Mouse (Mus musculus): ENCODE measurements around the gene Mcm2. TPM values are rescaled to one million over a fixed set of nuclear protein-coding genes. Genes with fewer than 3 reads are reported as not detected.

Mcm2 gene
- total and polyA plus RNA-seq, 3 experiments, result 130 to 148 (median 148) TPM

DNA sequence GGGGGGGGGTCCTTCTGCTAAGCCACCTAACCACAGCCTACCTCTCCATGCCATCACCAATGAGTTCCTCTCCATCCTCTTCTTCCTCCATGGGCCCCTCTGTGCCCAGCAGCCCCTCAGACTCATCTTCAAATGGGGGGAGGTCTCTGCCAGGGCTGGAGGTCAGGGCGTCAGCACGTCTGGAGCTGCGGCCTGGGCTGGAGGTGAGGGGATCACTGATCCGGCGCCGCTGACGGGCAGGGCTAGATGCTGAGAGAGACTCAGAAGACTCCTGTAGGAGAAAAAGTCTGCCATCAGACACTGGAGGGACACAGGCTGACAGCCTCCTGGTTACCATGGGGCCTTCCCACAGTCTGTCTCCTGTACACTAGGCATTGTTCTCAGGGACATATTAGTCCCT lies 1.3 kb downstream of the Mcm2 start (continued):
- no peak for TF ChIP-seq UBTF (IDR thresholded peaks at IDR 0.05; ENCODE audit: low read depth, low read length)

DNA sequence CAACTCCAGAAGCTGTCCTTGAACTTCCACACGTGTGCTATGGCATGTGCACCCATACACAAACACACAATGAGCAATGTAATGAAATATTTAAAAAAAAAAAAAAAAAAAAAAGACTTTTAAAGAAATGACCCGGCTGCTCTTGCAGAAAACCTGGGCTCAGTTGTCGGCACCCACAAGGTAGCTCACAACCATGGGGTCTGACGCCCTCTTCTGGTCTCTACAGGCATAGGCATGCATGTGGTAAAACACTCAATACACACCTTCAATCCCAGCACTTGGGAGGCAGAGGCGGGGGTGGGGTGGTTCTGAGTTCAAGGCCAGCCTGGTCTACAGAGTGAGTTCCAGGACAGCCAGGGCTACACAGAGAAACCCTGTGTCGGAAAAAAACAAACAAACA lies 2.6 kb downstream of the Mcm2 start:
- peak; percentile 44 for DNase-seq (ENCODE audit: extremely low read depth)
- no peaks in the 10 kb centered on the region for H3K27me3 ChIP-seq (replicated peaks)
- H3K9ac ChIP-seq (ENCODE audit: insufficient read depth, low read depth), result no peak overlapping the region
- dilution Hi-C loops (cut with MboI; ENCODE audit: extremely low pct_ligation_motif_present, extremely low pct_unique_long_range_greater_than_20kb, low sequenced_read_pairs), result no loop called here
- in situ Hi-C loops (cut with MboI; ENCODE audit: low pct_ligation_motif_present, low pct_unique_long_range_greater_than_20kb, low sequenced_read_pairs), result loop anchor here (25.0 kb wide), 1 partner anchor 784 kb away; no protein-coding TSS in a partner anchor
- no peak overlapping the region for H3K4me2 ChIP-seq (ENCODE audit: insufficient read depth, low read depth, poor library complexity, severe bottlenecking)
- no peak overlapping the region for H3K27ac ChIP-seq (ENCODE audit: insufficient read depth, low read depth)
- H3K4me1 ChIP-seq (ENCODE audit: control insufficient read depth in 1 of 2, insufficient read depth in 2 of 2), result peaks cover 6 to 38% of the 10 kb centered on the region in 2 experiments
- H3K36me3 ChIP-seq (replicated peaks in 1 of 2; ENCODE audit: control insufficient read depth in 1 of 2, insufficient read depth in 1 of 2, low read length in 1 of 2), result peaks cover 46 to 62% of the 10 kb centered on the region in 2 experiments
- TF ChIP-seq CTCF (conservative IDR thresholded peaks at IDR 0.05 in 1 of 2, IDR thresholded peaks at IDR 0.05 in 1 of 2; ENCODE audit: low read depth in 2 of 2, low read length in 2 of 2), result peak in 1 of 2 experiments; percentile 35; a peak in 2 of 4 replicates
- no peak for TF ChIP-seq IRF4 (IDR thresholded peaks at IDR 0.05; ENCODE audit: low read depth, low read length)
- no peak overlapping the region for H3K4me3 ChIP-seq (replicated peaks in 1 of 3; ENCODE audit: low read depth in 2 of 3, low read length in 2 of 3, poor library complexity in 1 of 3)
- no peaks in the 10 kb centered on the region for H3K9me3 ChIP-seq (replicated peaks; ENCODE audit: low read length)
- peaks cover 43% of the 10 kb centered on the region for H3K79me2 ChIP-seq (replicated peaks; ENCODE audit: control insufficient read depth, extremely low read depth, insufficient read depth, poor library complexity, severe bottlenecking)

DNA sequence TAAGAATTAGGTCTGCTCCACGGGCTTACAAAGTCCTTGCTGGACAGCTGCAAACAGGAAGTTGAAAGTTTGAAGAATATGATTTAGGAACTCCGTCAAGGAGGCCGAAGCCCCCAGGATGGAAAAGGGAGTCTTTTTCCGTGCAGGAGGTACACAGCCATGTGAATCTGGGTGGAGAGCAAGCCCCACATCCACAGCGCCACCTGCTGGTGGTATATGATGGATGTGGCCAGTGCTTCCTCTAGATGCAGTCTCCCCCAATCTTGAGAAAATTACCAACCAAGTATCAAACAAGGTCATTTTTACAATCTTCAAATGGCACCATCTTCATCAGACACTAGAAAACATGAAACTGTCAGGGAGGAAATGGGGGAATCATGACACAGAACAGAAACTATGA lies 5.0 kb downstream of the Mcm2 start:
- H3K36me3 ChIP-seq (replicated peaks in 1 of 2; ENCODE audit: control insufficient read depth in 1 of 2, insufficient read depth in 1 of 2, low read length in 1 of 2), result peaks cover 70 to 86% of the 10 kb centered on the region in 2 experiments
- in situ Hi-C loops (cut with MboI; ENCODE audit: low pct_ligation_motif_present, low pct_unique_long_range_greater_than_20kb, low sequenced_read_pairs), result loop anchor here (5.0 to 25.0 kb wide), 2 partner anchors 36 to 781 kb away; no protein-coding TSS in a partner anchor
- TF ChIP-seq SMC3 (IDR thresholded peaks at IDR 0.05; ENCODE audit: low read depth, low read length) (peak; percentile 45), RAD21 (IDR thresholded peaks at IDR 0.05; ENCODE audit: low read depth, low read length) (peak; percentile 34), CTCF (conservative IDR thresholded peaks at IDR 0.05 in 1 of 2, IDR thresholded peaks at IDR 0.05 in 1 of 2; ENCODE audit: low read depth in 2 of 2, low read length in 2 of 2) (peak; percentile 77 to 81), MAX (IDR thresholded peaks at IDR 0.05; ENCODE audit: low read length) (0 out of 2 replicates have a peak, but pooled peaks have one; percentile 12), NELFE (IDR thresholded peaks at IDR 0.05; ENCODE audit: low read depth, low read length) (no peak)

DNA sequence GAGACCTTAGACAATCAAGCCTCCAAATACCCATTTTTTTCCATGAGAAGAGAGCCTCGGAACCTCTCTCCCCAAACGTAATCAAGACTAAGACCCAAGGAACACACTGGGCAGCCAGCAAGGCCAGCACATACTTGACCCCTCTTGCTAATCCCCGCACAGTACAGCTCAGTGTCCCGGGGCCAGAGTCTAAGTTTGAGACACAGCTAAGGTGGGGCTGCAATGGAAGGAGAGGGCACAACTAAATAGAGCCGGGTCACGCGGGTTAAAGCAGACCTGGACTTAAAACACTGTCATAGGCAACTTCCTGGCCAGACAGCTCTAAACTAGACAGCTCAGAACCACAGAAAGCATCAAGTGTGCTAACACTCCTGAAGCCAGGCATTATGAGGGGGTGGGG lies 7.7 kb downstream of the Mcm2 start:
- Histone ChIP-seq H3K9me3 (replicated peaks; ENCODE audit: low read length) (no peaks in the 10 kb centered on the region), H3K79me2 (replicated peaks; ENCODE audit: control insufficient read depth, extremely low read depth, insufficient read depth, poor library complexity, severe bottlenecking) (peaks cover 20% of the 10 kb centered on the region), H3K27ac (ENCODE audit: insufficient read depth, low read depth) (no peak overlapping the region), H3K4me3 (replicated peaks in 1 of 3; ENCODE audit: low read depth in 2 of 3, low read length in 2 of 3, poor library complexity in 1 of 3) (no peak overlapping the region), H3K36me3 (replicated peaks in 1 of 2; ENCODE audit: control insufficient read depth in 1 of 2, insufficient read depth in 1 of 2, low read length in 1 of 2) (peaks cover 89 to 99% of the 10 kb centered on the region in 2 experiments), H3K27me3 (replicated peaks) (no peaks in the 10 kb centered on the region), H3K4me2 (ENCODE audit: insufficient read depth, low read depth, poor library complexity, severe bottlenecking) (no peak overlapping the region), H3K9ac (ENCODE audit: insufficient read depth, low read depth) (no peak overlapping the region), H3K4me1 (ENCODE audit: control insufficient read depth in 1 of 2, insufficient read depth in 2 of 2) (peaks cover 3 to 44% of the 10 kb centered on the region in 2 experiments)
- dilution Hi-C loops (cut with MboI; ENCODE audit: extremely low pct_ligation_motif_present, extremely low pct_unique_long_range_greater_than_20kb, low sequenced_read_pairs), result no loop called here
- no peak for DNase-seq (ENCODE audit: extremely low read depth)
- in situ Hi-C loops (cut with MboI; ENCODE audit: low pct_ligation_motif_present, low pct_unique_long_range_greater_than_20kb, low sequenced_read_pairs), result loop anchor here (5.0 to 25.0 kb wide), 2 partner anchors 34 to 779 kb away; no protein-coding TSS in a partner anchor
- no peak for TF ChIP-seq ZNF384 (IDR thresholded peaks at IDR 0.05; ENCODE audit: low read depth, low read length)
- TF ChIP-seq GABPA (IDR thresholded peaks at IDR 0.05; ENCODE audit: insufficient replicate concordance, low read depth, low read length), result no peak
- TF ChIP-seq JUN (IDR thresholded peaks at IDR 0.05; ENCODE audit: insufficient read depth, low read depth, low read length), result no peak
- TF ChIP-seq SMC3 (IDR thresholded peaks at IDR 0.05; ENCODE audit: low read depth, low read length), result no peak
- no peak for TF ChIP-seq IRF4 (IDR thresholded peaks at IDR 0.05; ENCODE audit: low read depth, low read length)
- TF ChIP-seq ZKSCAN1 (IDR thresholded peaks at IDR 0.05; ENCODE audit: borderline replicate concordance, low read depth, low read length), result no peak
- no peak for TF ChIP-seq USF1 (IDR thresholded peaks at IDR 0.05; ENCODE audit: low read depth, low read length)
- no peak for TF ChIP-seq RAD21 (IDR thresholded peaks at IDR 0.05; ENCODE audit: low read depth, low read length)
- no peak for TF ChIP-seq UBTF (IDR thresholded peaks at IDR 0.05; ENCODE audit: low read depth, low read length)
- no peak for TF ChIP-seq BHLHE40 (IDR thresholded peaks at IDR 0.05; ENCODE audit: low read depth, low read length)
- TF ChIP-seq CHD1 (IDR thresholded peaks at IDR 0.05; ENCODE audit: low read depth, low read length), result no peak
- no peak for TF ChIP-seq MAFK (IDR thresholded peaks at IDR 0.05; ENCODE audit: insufficient replicate concordance, low read length)

More for the DNA sequence above, 5.0 kb downstream of the Mcm2 start:
- DNase-seq (ENCODE audit: extremely low read depth), result peak; percentile 72
- peaks cover 43% of the 10 kb centered on the region for H3K79me2 ChIP-seq (replicated peaks; ENCODE audit: control insufficient read depth, extremely low read depth, insufficient read depth, poor library complexity, severe bottlenecking)
- H3K4me2 ChIP-seq (ENCODE audit: insufficient read depth, low read depth, poor library complexity, severe bottlenecking), result no peak overlapping the region
- H3K4me3 ChIP-seq (replicated peaks in 1 of 3; ENCODE audit: low read depth in 2 of 3, low read length in 2 of 3, poor library complexity in 1 of 3), result no peak overlapping the region
- no peak overlapping the region for H3K27ac ChIP-seq (ENCODE audit: insufficient read depth, low read depth)
- H3K4me1 ChIP-seq (ENCODE audit: control insufficient read depth in 1 of 2, insufficient read depth in 2 of 2), result peaks cover 6 to 32% of the 10 kb centered on the region in 2 experiments
- H3K9me3 ChIP-seq (replicated peaks; ENCODE audit: low read length), result no peaks in the 10 kb centered on the region
- dilution Hi-C loops (cut with MboI; ENCODE audit: extremely low pct_ligation_motif_present, extremely low pct_unique_long_range_greater_than_20kb, low sequenced_read_pairs), result no loop called here
- H3K9ac ChIP-seq (ENCODE audit: insufficient read depth, low read depth), result no peak overlapping the region
- no peaks in the 10 kb centered on the region for H3K27me3 ChIP-seq (replicated peaks)
